Mouse (Mus musculus): ENCODE measurements around the gene Iqcm. TPM values are rescaled to one million over a fixed set of nuclear protein-coding genes. Genes with fewer than 3 reads are reported as not detected.

Gene Iqcm
- polyA plus RNA-seq, 1 experiment from 2014 or later, result 0.40 TPM

DNA sequence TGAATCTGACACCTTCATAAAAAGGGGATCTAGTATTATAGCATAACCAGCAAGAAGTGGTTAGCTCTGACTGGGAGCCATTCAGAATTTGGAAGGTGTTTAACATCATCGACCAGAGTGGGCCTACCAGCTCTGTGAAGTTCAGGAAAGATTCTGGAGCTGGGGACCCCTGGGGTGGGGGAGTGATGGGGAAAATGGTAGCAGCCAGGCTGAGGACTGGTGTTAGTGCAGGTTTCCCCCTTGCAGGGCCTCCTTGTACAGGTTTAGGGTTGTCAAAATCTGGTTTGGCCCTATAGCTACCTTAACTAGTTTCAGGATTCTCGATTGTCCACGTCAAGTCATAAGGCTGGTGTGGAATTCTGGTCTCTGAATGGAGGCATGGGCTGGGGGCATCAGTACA is 194.5 kb downstream of the Iqcm start:
- 81% methylated on average over 3 of the region's 3 CpGs for WGBS
- Histone ChIP-seq H3K36me3 (ENCODE audit: control insufficient read depth, insufficient read depth, low read length) (no peaks in the 10 kb centered on the region), H3K4me1 (ENCODE audit: control insufficient read depth, insufficient read depth, low read length) (no peaks in the 10 kb centered on the region), H3K4me3 (ENCODE audit: low read depth, low read length) (no peak overlapping the region), H3K27me3 (ENCODE audit: control insufficient read depth, insufficient read depth, low read length) (no peaks in the 10 kb centered on the region), H3K9ac (ENCODE audit: low read length) (no peak overlapping the region), H3K9me3 (ENCODE audit: control insufficient read depth, low read length) (no peaks in the 10 kb centered on the region), H3K27ac (replicated peaks; ENCODE audit: low read depth, low read length) (no peak overlapping the region), H3K4me2 (ENCODE audit: low read depth, severe bottlenecking) (no peak overlapping the region)
- no peak for DNase-seq (ENCODE audit: low spot score)
- no peak for ATAC-seq (ENCODE audit: insufficient number of reproducible peaks, low FRiP score, low TSS enrichment, low read depth)

DNA sequence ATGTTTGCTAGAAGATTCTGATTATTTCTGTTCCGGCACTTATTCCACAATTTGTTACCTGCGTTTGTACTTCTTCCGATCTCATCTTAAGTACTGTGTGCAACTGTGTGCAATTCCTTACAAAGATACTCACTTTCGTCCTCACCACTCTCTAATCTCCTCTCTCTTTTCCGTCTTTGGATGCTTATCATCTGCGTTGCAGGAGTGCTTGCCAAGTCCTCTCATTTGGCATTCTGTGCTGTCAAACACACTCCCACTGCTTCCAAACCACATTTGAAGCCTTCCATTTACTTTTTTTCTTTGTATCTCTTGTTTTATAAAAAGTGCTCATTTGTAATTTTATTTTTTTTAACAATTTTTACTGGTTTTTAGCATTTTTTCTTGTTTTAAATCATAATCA is 210.8 kb downstream of the Iqcm start:
- no peak overlapping the region for H3K27ac ChIP-seq (replicated peaks; ENCODE audit: low read depth, low read length)
- H3K4me1 ChIP-seq (ENCODE audit: control insufficient read depth, insufficient read depth, low read length), result no peaks in the 10 kb centered on the region
- no peaks in the 10 kb centered on the region for H3K9me3 ChIP-seq (ENCODE audit: control insufficient read depth, low read length)
- H3K4me2 ChIP-seq (ENCODE audit: low read depth, severe bottlenecking), result no peak overlapping the region
- H3K4me3 ChIP-seq (ENCODE audit: low read depth, low read length), result no peak overlapping the region
- no peak for DNase-seq (ENCODE audit: low spot score)
- no peaks in the 10 kb centered on the region for H3K27me3 ChIP-seq (ENCODE audit: control insufficient read depth, insufficient read depth, low read length)
- 94% methylated on average over 6 of the region's 6 CpGs for WGBS
- ATAC-seq (ENCODE audit: insufficient number of reproducible peaks, low FRiP score, low TSS enrichment, low read depth), result no peak
- no peak overlapping the region for H3K9ac ChIP-seq (ENCODE audit: low read length)
- H3K36me3 ChIP-seq (ENCODE audit: control insufficient read depth, insufficient read depth, low read length), result no peaks in the 10 kb centered on the region

DNA sequence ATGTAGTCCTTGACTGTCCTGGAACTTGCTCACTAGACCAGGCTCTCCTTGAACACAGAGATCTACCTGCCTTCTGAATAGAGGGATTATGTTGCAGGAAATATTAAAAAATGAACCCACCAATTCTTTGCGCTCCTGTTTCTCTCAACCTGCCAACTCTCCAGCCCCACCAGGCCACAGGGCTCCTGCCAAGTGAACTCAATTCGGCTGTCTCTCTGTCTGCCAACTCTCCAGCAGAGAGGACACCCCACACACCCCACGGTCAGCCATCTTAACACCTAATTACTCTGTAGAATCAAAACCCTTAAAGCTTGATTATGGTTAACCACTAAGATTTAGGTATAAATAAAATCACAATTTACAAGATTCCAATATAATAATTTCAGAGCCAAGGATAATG is 298.1 kb downstream of the Iqcm start:
- no peaks in the 10 kb centered on the region for H3K9me3 ChIP-seq (ENCODE audit: control insufficient read depth, low read length)
- ATAC-seq (ENCODE audit: insufficient number of reproducible peaks, low FRiP score, low TSS enrichment, low read depth) (no peak), DNase-seq (ENCODE audit: low spot score) (no peak)
- WGBS, result 82% methylated on average over 3 of the region's 3 CpGs
- H3K36me3 ChIP-seq (ENCODE audit: control insufficient read depth, insufficient read depth, low read length), result no peaks in the 10 kb centered on the region
- no peak overlapping the region for H3K4me3 ChIP-seq (ENCODE audit: low read depth, low read length)
- no peak overlapping the region for H3K27ac ChIP-seq (replicated peaks; ENCODE audit: low read depth, low read length)
- no peak overlapping the region for H3K9ac ChIP-seq (ENCODE audit: low read length)
- no peaks in the 10 kb centered on the region for H3K4me1 ChIP-seq (ENCODE audit: control insufficient read depth, insufficient read depth, low read length)
- no peaks in the 10 kb centered on the region for H3K27me3 ChIP-seq (ENCODE audit: control insufficient read depth, insufficient read depth, low read length)
- no peak overlapping the region for H3K4me2 ChIP-seq (ENCODE audit: low read depth, severe bottlenecking)

DNA sequence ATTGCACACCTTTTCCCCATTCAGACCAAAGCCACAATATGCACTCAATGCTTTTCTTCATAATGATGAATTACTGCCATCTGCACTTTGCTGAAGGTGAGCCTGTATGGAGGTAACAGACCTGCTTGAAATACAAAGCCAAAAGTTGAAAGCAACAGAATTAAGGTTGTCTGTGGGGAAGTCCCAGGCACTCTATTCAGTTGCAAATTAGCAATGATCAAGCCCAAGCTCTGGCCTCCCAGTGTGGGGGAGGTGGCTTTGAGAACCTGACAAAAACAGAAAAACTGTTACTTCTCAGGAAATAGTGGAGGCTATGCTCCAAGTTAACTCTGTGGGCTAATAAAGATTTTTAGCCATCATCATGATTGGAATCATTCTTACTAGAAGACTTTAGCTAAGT is 307.1 kb downstream of the Iqcm start:
- H3K27ac ChIP-seq (replicated peaks; ENCODE audit: low read depth, low read length), result no peak overlapping the region
- no peaks in the 10 kb centered on the region for H3K4me1 ChIP-seq (ENCODE audit: control insufficient read depth, insufficient read depth, low read length)
- no peak overlapping the region for H3K4me2 ChIP-seq (ENCODE audit: low read depth, severe bottlenecking)
- H3K27me3 ChIP-seq (ENCODE audit: control insufficient read depth, insufficient read depth, low read length), result no peaks in the 10 kb centered on the region
- ATAC-seq (ENCODE audit: insufficient number of reproducible peaks, low FRiP score, low TSS enrichment, low read depth) (no peak), DNase-seq (ENCODE audit: low spot score) (no peak)
- no peaks in the 10 kb centered on the region; the same call in 1 of the 2 replicates for H3K9me3 ChIP-seq (ENCODE audit: control insufficient read depth, low read length)
- H3K9ac ChIP-seq (ENCODE audit: low read length), result no peak overlapping the region
- no peaks in the 10 kb centered on the region for H3K36me3 ChIP-seq (ENCODE audit: control insufficient read depth, insufficient read depth, low read length)
- H3K4me3 ChIP-seq (ENCODE audit: low read depth, low read length), result no peak overlapping the region

DNA sequence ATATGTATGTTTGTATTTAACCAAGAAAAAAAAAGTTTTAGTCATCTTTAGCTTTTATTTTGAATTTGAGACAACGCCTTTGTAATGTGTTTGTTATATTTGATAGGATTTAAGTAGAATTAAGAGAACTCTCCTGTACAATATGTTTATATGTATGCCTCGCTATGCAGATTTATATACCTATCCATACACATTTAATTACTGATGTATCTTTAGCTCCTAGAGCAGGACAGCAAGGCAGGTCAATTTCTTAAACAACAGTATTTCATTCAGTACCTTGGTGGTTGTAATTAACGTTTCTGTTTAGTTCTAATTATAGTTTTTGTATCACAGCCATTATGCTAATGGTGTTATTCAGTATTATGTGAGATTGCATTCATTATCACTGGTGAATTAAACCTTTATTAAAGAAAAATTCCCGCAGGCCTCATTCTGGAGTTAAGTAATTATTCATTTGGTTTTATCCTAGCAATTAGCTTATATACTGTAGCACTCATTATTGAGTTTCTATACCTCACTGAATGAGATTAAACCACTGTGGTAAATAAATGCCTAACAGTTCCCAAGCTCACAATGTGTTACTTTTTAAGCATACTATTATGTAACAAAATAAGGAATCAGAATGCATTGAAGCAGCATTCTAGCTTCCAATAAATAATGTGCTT is 380.1 kb downstream of the Iqcm start:
- no peak for ATAC-seq (ENCODE audit: insufficient number of reproducible peaks, low FRiP score, low TSS enrichment, low read depth)
- no peak for DNase-seq (ENCODE audit: low spot score)
- 90% methylated on average over 4 of the region's 4 CpGs for whole genome bisulfite sequencing
- Histone ChIP-seq H3K4me1 (ENCODE audit: control insufficient read depth, insufficient read depth, low read length) (no peaks in the 10 kb centered on the region), H3K36me3 (ENCODE audit: control insufficient read depth, insufficient read depth, low read length) (no peaks in the 10 kb centered on the region), H3K4me3 (ENCODE audit: low read depth, low read length) (no peak overlapping the region), H3K27me3 (ENCODE audit: control insufficient read depth, insufficient read depth, low read length) (no peaks in the 10 kb centered on the region), H3K27ac (replicated peaks; ENCODE audit: low read depth, low read length) (no peak overlapping the region), H3K9me3 (ENCODE audit: control insufficient read depth, low read length) (no peaks in the 10 kb centered on the region), H3K9ac (ENCODE audit: low read length) (no peak overlapping the region), H3K4me2 (ENCODE audit: low read depth, severe bottlenecking) (no peak overlapping the region)

DNA sequence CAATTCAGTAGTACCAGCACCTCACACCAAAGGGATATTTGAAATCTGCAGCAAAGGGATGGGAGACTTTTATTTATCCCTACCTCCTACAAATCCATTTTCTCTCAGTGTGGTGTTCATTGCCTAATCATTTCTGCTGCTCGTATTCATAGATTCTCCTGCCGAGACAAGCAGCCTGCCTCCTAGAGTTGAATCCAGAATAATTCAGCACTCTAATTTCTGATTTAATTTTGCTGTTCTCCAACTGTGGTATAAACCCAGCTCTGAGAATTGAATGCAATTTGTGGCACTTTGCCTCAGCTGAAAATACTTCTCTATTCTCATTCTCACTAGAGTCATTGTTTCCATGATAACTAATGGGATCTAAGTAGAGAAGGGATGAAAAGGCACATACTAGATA is 386.8 kb downstream of the Iqcm start:
- 92% methylated on average over 2 of the region's 2 CpGs for WGBS
- DNase-seq (ENCODE audit: low spot score), result no peak
- Histone ChIP-seq H3K9ac (ENCODE audit: low read length) (no peak overlapping the region), H3K27me3 (ENCODE audit: control insufficient read depth, insufficient read depth, low read length) (no peaks in the 10 kb centered on the region), H3K4me3 (ENCODE audit: low read depth, low read length) (no peak overlapping the region), H3K36me3 (ENCODE audit: control insufficient read depth, insufficient read depth, low read length) (no peaks in the 10 kb centered on the region), H3K9me3 (ENCODE audit: control insufficient read depth, low read length) (no peaks in the 10 kb centered on the region), H3K4me1 (ENCODE audit: control insufficient read depth, insufficient read depth, low read length) (no peaks in the 10 kb centered on the region), H3K4me2 (ENCODE audit: low read depth, severe bottlenecking) (no peak overlapping the region), H3K27ac (replicated peaks; ENCODE audit: low read depth, low read length) (no peak overlapping the region)
- no peak for ATAC-seq (ENCODE audit: insufficient number of reproducible peaks, low FRiP score, low TSS enrichment, low read depth)

DNA sequence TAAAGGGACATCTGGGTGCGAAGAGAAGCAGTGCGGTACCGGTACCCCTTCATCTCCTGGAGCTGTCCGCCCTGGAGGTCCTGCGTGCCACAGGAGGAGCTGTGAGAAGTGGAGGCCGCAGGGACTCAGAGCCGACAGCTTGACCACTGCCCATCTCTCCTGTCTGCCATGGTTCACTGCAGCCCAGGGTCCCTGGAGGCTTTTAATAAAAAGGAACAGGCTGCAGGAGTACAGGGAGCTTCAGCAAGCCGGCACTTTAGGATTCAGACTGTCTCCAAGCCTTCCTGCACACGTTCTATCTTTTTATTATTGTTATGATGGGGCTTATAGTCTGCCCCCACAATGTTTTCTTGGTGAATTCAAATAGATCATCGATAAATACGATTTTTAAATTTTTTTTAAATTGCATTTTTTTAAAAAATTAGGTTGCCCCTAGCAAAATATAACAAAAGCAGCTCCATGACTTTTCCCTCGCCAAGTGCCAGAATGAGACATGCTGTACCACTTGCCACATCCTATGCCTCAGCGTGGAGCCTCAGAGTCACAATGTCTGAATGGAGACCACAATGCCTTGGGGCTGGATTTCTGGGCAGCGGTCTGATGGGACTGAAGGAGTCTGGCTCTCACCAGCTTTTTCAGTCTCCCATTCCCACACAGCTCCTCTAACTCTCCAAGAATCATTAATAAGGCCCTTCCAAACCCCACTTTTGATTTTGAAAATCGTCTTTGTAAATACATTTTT is 469.3 kb downstream of the Iqcm start:
- no peak for DNase-seq (ENCODE audit: low spot score)
- H3K9me3 ChIP-seq (ENCODE audit: control insufficient read depth, low read length), result no peaks in the 10 kb centered on the region
- no peak overlapping the region for H3K4me2 ChIP-seq (ENCODE audit: low read depth, severe bottlenecking)
- H3K36me3 ChIP-seq (ENCODE audit: control insufficient read depth, insufficient read depth, low read length), result no peaks in the 10 kb centered on the region
- H3K9ac ChIP-seq (ENCODE audit: low read length), result no peak overlapping the region
- H3K4me1 ChIP-seq (ENCODE audit: control insufficient read depth, insufficient read depth, low read length), result no peaks in the 10 kb centered on the region
- H3K27ac ChIP-seq (replicated peaks; ENCODE audit: low read depth, low read length), result no peak overlapping the region
- 81% methylated on average over 15 of the region's 15 CpGs for WGBS
- H3K4me3 ChIP-seq (ENCODE audit: low read depth, low read length), result no peak overlapping the region
- no peak for ATAC-seq (ENCODE audit: insufficient number of reproducible peaks, low FRiP score, low TSS enrichment, low read depth)
- H3K27me3 ChIP-seq (ENCODE audit: control insufficient read depth, insufficient read depth, low read length), result no peaks in the 10 kb centered on the region

DNA sequence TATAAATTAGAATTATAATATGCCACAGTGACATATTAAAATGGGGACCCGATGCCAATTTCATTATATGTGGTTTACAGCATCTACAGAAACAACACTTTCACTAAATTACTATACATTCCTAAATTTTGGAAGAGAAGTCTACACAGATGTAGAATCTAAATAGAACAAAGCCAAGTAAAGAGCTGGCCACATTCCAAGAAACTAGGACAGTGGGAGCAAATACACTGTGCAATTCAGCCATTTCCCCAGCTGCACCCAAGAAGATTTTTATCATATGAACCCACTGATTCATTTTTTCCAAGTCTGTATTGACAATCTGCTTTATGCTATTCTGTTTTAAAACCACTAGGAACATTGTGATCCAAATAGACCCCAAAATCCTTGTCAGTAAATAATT is 500.7 kb downstream of the Iqcm start:
- ATAC-seq (ENCODE audit: insufficient number of reproducible peaks, low FRiP score, low TSS enrichment, low read depth), result no peak
- no peaks in the 10 kb centered on the region for H3K4me1 ChIP-seq (ENCODE audit: control insufficient read depth, insufficient read depth, low read length)
- DNase-seq (ENCODE audit: low spot score), result no peak
- H3K9me3 ChIP-seq (ENCODE audit: control insufficient read depth, low read length), result no peaks in the 10 kb centered on the region
- H3K4me2 ChIP-seq (ENCODE audit: low read depth, severe bottlenecking), result no peak overlapping the region
- no peaks in the 10 kb centered on the region for H3K36me3 ChIP-seq (ENCODE audit: control insufficient read depth, insufficient read depth, low read length)
- no peak overlapping the region for H3K9ac ChIP-seq (ENCODE audit: low read length)
- 96% methylated on average over 1 of the region's 1 CpGs for WGBS
- no peak overlapping the region for H3K4me3 ChIP-seq (ENCODE audit: low read depth, low read length)
- no peaks in the 10 kb centered on the region for H3K27me3 ChIP-seq (ENCODE audit: control insufficient read depth, insufficient read depth, low read length)
- no peak overlapping the region for H3K27ac ChIP-seq (replicated peaks; ENCODE audit: low read depth, low read length)

DNA sequence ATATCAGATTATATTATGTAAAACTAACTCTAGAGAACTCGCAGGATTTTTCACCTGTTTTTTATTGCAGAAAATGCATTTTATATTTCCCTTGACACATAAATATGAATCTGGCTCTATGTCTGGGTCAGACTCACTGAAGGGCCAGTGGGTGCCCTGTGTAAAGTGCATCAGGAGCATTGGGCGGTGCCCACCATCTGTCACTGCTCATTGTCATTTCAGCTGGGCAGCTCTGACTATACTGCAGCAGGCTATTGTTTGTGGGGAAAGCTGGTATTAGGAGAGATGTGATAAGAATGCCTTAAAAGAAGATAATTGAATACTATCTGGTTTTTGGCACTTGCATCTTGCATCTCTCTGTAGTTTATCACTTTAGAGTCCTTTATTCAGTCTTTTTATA is 507.5 kb downstream of the Iqcm start:
- H3K36me3 ChIP-seq (ENCODE audit: control insufficient read depth, insufficient read depth, low read length), result no peaks in the 10 kb centered on the region
- no peaks in the 10 kb centered on the region for H3K27me3 ChIP-seq (ENCODE audit: control insufficient read depth, insufficient read depth, low read length)
- H3K9me3 ChIP-seq (ENCODE audit: control insufficient read depth, low read length), result no peaks in the 10 kb centered on the region
- no peak overlapping the region for H3K4me3 ChIP-seq (ENCODE audit: low read depth, low read length)
- no peak for ATAC-seq (ENCODE audit: insufficient number of reproducible peaks, low FRiP score, low TSS enrichment, low read depth)
- DNase-seq (ENCODE audit: low spot score), result no peak
- H3K27ac ChIP-seq (replicated peaks; ENCODE audit: low read depth, low read length), result no peak overlapping the region
- no peaks in the 10 kb centered on the region for H3K4me1 ChIP-seq (ENCODE audit: control insufficient read depth, insufficient read depth, low read length)
- no peak overlapping the region for H3K9ac ChIP-seq (ENCODE audit: low read length)
- no peak overlapping the region for H3K4me2 ChIP-seq (ENCODE audit: low read depth, severe bottlenecking)
- 86% methylated on average over 2 of the region's 2 CpGs for WGBS

Data from limb, embryonic 11.5 days (tissue).